Mouse (Mus musculus) naive thymus-derived CD4-positive, alpha-beta T cell, adult 2 months (primary cell): Measurements from ENCODE around the gene Cux2.

Source experiments
- DNase-seq: peaks from one replicate; pipeline ENCODE4 v3.0.0-alpha.2; 2011; ENCODE audit warnings: low read depth

Cux2 gene

GRCm38 (mm10) chr5:121835949-121836691 is 213.8 kb downstream of the Cux2 start:
- no peak for DNase-seq

GRCm38 (mm10) chr5:121834991-121835747 is 214.7 kb downstream of the Cux2 start:
- peak; percentile 45 for DNase-seq

- DNase-seq = no peak
Measured at GRCm38 (mm10) chr5:121834241-121834606, 215.7 kb downstream of the Cux2 start.

DNA sequence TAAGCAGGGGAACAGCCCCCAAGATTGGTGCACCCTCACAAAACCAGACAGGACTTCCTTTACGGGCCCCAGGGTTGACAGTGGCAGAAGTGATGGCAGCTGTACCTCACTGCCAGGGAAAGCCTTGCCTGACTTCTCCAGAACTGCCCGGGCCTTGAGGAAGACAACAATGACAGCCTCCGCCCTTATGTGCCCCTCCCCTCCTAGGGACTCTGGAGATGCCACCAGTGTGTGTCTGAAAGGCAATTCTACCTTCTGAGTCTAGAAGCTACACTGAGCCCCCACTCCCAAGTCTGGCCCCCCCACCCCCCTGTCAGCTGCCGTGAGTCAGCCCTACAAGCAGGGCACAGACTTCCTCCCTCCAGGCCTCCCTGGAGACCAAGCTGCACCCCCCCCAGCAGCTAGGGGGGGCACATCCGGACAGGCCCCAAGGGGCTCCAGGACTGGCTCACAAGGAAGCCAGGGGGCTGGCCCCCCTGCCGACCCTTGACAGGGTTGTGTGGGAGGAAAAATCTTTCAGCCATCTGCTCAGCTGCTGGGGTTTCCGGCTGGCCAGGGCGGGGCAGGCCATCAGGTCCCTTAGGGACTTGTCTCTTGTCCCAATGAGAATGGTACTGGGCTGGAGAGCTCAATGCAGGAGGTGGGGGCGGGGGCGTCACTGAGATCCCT is 216.2 kb downstream of the Cux2 start:
- peak; percentile 42 for DNase-seq

GRCm38 (mm10) chr5:121833159-121833558 is 216.7 kb downstream of the Cux2 start:
- no peak for DNase-seq

GRCm38 (mm10) chr5:121832376-121833155 is 217.3 kb downstream of the Cux2 start:
- no peak for DNase-seq

DNA sequence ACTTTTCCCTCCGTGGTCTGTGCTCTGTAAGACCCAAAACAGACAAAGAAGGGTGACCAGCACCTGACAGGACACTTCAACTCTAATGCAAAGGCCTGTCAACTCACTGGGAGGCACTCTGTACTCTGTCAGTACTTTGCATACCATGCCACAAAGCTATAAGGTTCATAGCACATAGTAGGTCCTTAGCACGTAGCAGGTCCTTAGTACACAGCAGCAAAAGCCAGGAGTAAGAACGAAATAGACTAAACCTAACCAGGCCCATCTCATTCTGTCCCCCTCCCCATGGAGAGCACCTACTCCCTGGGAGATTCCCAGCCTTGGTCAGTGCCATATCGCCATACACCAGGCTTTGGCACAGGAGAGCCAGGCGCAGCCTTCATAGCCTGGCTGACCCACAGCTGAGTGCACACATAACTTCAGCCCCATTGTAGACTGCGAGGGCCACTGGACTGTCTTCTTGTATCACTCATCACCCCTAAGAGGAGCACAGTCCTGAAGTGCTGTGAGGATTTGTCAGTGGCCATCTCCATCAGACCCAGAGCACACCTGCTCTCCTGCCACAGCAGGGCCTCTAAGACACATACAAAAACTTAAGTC is 218.8 kb downstream of the Cux2 start:
- no peak for DNase-seq

GRCm38 (mm10) chr5:121828491-121829432 is 221.1 kb downstream of the Cux2 start:
- no peak for DNase-seq

DNA sequence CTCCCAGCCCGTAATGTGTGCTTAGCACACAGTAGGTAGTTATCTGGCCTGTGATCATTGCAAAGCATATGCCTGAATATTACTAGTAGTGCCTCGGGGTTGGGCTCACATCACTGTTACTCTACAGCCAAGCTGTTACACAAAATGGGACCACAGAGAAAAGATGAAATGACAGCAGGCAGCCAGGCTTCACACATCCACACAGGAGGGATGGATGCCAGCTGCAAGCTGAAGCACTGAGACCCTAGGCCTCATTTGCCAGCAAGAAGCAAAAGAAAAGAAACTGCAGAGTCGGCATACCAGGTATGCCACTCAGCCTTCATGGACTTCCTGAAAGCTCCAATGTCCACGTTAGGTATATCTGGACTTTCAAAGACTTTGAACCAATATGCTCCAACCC is 222.0 kb downstream of the Cux2 start:
- DNase-seq = no peak

GRCm38 (mm10) chr5:121825606-121826005 is 224.3 kb downstream of the Cux2 start:
- no peak for DNase-seq

- DNase-seq = no peak
Measured at GRCm38 (mm10) chr5:121824121-121824520, 225.8 kb downstream of the Cux2 start.

DNA sequence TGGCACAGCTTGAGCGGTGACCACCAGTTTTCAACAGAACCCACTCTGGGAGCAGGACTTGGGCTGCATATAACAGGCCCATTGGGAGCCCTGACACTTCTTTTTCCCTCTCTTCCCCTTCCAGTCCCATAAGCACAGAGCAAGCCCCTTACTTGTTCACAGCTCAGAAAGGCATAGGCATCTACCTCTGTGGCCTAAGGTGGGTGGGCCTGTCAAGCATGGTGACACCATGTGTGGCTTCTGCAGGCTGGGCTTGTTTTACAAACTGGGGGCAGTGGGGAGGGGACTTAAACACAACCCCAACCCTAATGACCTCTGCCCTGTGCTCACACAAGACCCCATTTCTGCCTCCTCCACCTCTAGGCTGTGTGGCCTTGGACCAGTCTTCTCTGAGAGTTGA is 226.2 kb downstream of the Cux2 start:
- no peak for DNase-seq

DNA sequence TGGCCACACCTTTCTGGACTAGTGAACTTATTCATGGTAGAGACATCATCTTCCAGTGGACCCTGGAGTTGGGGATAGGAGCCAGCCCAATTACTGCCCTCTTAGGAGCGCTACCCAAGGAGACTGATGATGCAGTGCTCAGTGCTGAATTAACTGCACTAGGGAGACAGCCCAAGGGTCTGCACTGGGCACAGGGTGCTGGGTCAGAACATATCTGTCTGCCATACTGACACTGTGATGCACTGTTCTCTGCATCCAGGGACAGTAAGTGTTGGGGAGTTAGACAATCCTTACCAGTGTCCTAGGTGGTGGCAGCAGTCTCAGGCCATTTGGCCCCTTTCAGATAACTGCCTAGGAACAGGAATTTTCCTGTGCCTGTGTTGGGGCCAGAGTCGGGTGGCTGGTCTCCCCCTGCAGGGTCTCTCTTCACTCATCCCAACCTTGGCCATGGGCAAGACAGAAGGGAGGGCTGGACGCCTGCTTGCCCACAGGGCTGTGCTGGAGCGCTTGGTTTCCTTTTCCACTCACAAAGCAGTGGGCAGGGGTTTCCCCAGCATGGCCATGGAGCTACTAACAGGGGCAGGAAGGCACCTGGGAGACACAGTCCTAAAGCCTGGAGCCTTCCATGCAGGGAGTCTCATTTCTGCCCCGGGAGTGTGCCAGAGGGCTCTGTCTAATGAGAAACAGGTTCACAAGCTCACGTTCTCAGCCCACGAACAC is 227.0 kb downstream of the Cux2 start:
- no peak for DNase-seq

DNA sequence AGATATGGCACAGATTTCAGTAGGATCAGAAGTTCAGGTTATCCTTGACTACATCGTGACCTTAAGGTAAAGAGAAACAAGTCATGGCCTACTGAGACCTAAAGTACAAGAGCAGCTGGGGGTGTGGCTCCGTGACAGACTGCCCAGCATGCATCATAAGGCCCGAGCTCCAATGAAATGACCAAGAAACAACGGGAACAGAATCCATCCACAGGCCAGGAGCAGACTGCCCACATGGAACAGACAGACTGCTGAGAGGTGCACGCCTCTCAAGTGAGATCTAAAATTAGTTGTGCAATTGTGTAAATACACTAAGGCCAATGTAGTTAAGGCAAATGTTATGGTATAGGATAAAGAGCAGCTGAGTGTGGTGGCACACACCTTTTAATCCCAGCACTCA is 228.3 kb downstream of the Cux2 start:
- DNase-seq = no peak

GRCm38 (mm10) chr5:121821116-121821515 is 228.8 kb downstream of the Cux2 start:
- no peak for DNase-seq

GRCm38 (mm10) chr5:121820657-121821056 is 229.2 kb downstream of the Cux2 start:
- DNase-seq = no peak

GRCm38 (mm10) chr5:121820161-121820560 is 229.7 kb downstream of the Cux2 start:
- DNase-seq = no peak

- no peak for DNase-seq
Measured at GRCm38 (mm10) chr5:121819559-121819958, 230.3 kb downstream of the Cux2 start.

- DNase-seq = no peak
Measured at GRCm38 (mm10) chr5:121818862-121819261, 231.0 kb downstream of the Cux2 start.

DNA sequence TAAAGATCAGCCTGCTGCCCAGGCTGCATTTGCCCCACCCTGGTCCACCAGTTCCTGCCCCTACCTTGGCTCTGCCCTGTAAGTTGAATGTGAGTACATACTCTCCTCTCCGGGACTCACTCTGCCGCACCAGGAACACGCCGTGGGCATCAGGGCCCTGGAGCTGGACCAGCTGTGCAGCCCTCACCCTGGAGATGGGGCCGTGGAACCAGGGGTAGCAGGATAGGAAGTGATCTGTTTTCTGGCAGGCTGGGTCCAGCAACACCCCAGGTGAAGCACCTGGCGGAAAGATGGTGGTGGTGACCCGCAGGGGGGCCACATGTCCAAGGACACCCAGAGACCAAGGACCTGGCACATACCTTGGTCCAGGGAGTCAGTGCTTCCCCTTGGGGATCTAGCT is 231.5 kb downstream of the Cux2 start:
- no peak for DNase-seq
